Mouse (Mus musculus) MEL (cell line): ENCODE measurements around the gene Mmp9. TPM values are rescaled to one million over a fixed set of nuclear protein-coding genes. Genes with fewer than 3 reads are reported as not detected.

ENCODE experiments used
- DNase-seq: peaks from one replicate; pipeline ENCODE4 v3.0.0; 2011; ENCODE audit warnings: low read depth, low spot score
- H3K27ac ChIP-seq: 2 replicates; pipeline ENCODE4 v1.5.1; 2012; ENCODE audit warnings: low read depth, mild to moderate bottlenecking, control low read depth, low read length, moderate library complexity; ENCODE audit not compliant: control insufficient read depth
- H3K27me3 ChIP-seq, 2 experiments: fragments of 150-350 bp in 1 of 2; sonication (generic) in 1 of 2; 2 replicates each; pipeline ENCODE4 v1.6.1; 2012; ENCODE audit warnings: low read length in 2 of 2, mild to moderate bottlenecking in 2 of 2, improper control_type of control experiment in 1 of 2, moderate library complexity in 1 of 2; ENCODE audit not compliant: insufficient read depth in 2 of 2, control insufficient read depth in 1 of 2
- H3K36me3 ChIP-seq, 2 experiments: 2 replicates each; pipeline ENCODE4 v1.6.1; 2012 to 2014; ENCODE audit warnings: low read length in 2 of 2, improper control_type of control experiment in 1 of 2, inconsistent platforms in 1 of 2, mild to moderate bottlenecking in 1 of 2; ENCODE audit not compliant: insufficient read depth in 2 of 2, control insufficient read depth in 1 of 2
- H3K4me1 ChIP-seq, 2 experiments: fragments of 150-350 bp in 1 of 2; sonication (generic) in 1 of 2; 2 replicates each; pipeline ENCODE4 v1.6.1; 2012; ENCODE audit warnings: low read length in 2 of 2, improper control_type of control experiment in 1 of 2, mild to moderate bottlenecking in 1 of 2; ENCODE audit not compliant: insufficient read depth in 2 of 2, control insufficient read depth in 1 of 2
- H3K4me3 ChIP-seq, 2 experiments: fragments of 150-350 bp in 1 of 2; sonication (generic) in 1 of 2; 2 replicates each; pipeline ENCODE4 v1.5.1; 2012; ENCODE audit warnings: low read depth in 2 of 2, low read length in 2 of 2, mild to moderate bottlenecking in 2 of 2, moderate library complexity in 2 of 2, control low read depth in 1 of 2, improper control_type of control experiment in 1 of 2; ENCODE audit not compliant: control insufficient read depth in 1 of 2, insufficient read depth in 1 of 2
- H3K79me2 ChIP-seq: 2 replicates; pipeline ENCODE4 v1.6.1; 2012; ENCODE audit warnings: mild to moderate bottlenecking, low read length, moderate library complexity; ENCODE audit not compliant: control insufficient read depth, poor library complexity, insufficient read depth
- H3K9ac ChIP-seq: 2 replicates; pipeline ENCODE4 v1.6.1; 2012; ENCODE audit warnings: low read depth, mild to moderate bottlenecking, control low read depth, low read length, moderate library complexity; ENCODE audit not compliant: control insufficient read depth, poor library complexity, severe bottlenecking
- H3K9me3 ChIP-seq: fragments of 150-350 bp; sonication (generic); replicated peaks from 2 replicates; pipeline ENCODE4 v1.6.1; 2012; ENCODE audit warnings: mild to moderate bottlenecking, low read length, improper control_type of control experiment, moderate library complexity; ENCODE audit not compliant: insufficient read depth
- BHLHE40 ChIP-seq: IDR thresholded peaks from 2 replicates; pipeline ENCODE4 v1.6.1; 2012; ENCODE audit warnings: low read depth, mild to moderate bottlenecking, inconsistent platforms, low read length, improper control_type of control experiment, borderline replicate concordance
- CHD1 ChIP-seq: IDR thresholded peaks from 2 replicates; pipeline ENCODE4 v1.6.1; 2012; ENCODE audit warnings: low read depth, mild to moderate bottlenecking, inconsistent platforms, low read length, improper control_type of control experiment
- E2F4 ChIP-seq: IDR thresholded peaks from 2 replicates; pipeline ENCODE4 v1.6.1; 2011; ENCODE audit warnings: low read depth, low read length, improper control_type of control experiment, borderline replicate concordance
- ETS1 ChIP-seq: IDR thresholded peaks from 2 replicates; pipeline ENCODE4 v1.6.1; 2012; ENCODE audit warnings: low read depth, mild to moderate bottlenecking, inconsistent platforms, low read length, improper control_type of control experiment, moderate library complexity
- GABPA ChIP-seq: IDR thresholded peaks from 2 replicates; pipeline ENCODE4 v1.6.1; 2012; ENCODE audit warnings: low read depth, mild to moderate bottlenecking, inconsistent platforms, low read length, improper control_type of control experiment, moderate library complexity
- HCFC1 ChIP-seq: IDR thresholded peaks from 2 replicates; pipeline ENCODE4 v1.6.1; 2012; ENCODE audit warnings: low read depth, mild to moderate bottlenecking, inconsistent platforms, low read length, improper control_type of control experiment, moderate library complexity
- JUND ChIP-seq: IDR thresholded peaks from 2 replicates; pipeline ENCODE4 v1.6.1; 2011; ENCODE audit warnings: low read depth, mild to moderate bottlenecking, improper control_type of control experiment, low read length
- MAFK ChIP-seq: IDR thresholded peaks from 2 replicates; pipeline ENCODE4 v1.6.1; 2011; ENCODE audit warnings: low read depth, mild to moderate bottlenecking, low read length, improper control_type of control experiment, borderline replicate concordance
- MAX ChIP-seq: IDR thresholded peaks from 2 replicates; pipeline ENCODE4 v1.6.1; 2011; ENCODE audit warnings: low read length, improper control_type of control experiment
- MEF2A ChIP-seq: IDR thresholded peaks from 2 replicates; pipeline ENCODE4 v1.6.1; 2014; ENCODE audit warnings: low read depth, mild to moderate bottlenecking, inconsistent platforms, low read length, improper control_type of control experiment; ENCODE audit not compliant: poor library complexity, insufficient replicate concordance, severe bottlenecking; ENCODE audit errors: extremely low read depth
- MYB ChIP-seq: IDR thresholded peaks from 2 replicates; pipeline ENCODE4 v1.6.1; 2011; ENCODE audit warnings: mild to moderate bottlenecking, low read depth, low read length, improper control_type of control experiment
- NELFE ChIP-seq: IDR thresholded peaks from 2 replicates; pipeline ENCODE4 v1.6.1; 2011; ENCODE audit warnings: low read depth, low read length, improper control_type of control experiment
- NRF1 ChIP-seq: IDR thresholded peaks from 2 replicates; pipeline ENCODE4 v1.6.1; 2014; ENCODE audit warnings: low read depth, mild to moderate bottlenecking, inconsistent platforms, low read length, improper control_type of control experiment, moderate library complexity; ENCODE audit not compliant: poor library complexity, insufficient read depth, severe bottlenecking
- POLR2A ChIP-seq, 2 experiments: IDR thresholded peaks; 2 replicates each; pipeline ENCODE4 v1.6.1; 2011 to 2012; ENCODE audit warnings: low read length in 2 of 2, mild to moderate bottlenecking in 2 of 2, control low read depth in 1 of 2, improper control_type of control experiment in 1 of 2, low read depth in 1 of 2, moderate library complexity in 1 of 2; ENCODE audit not compliant: control insufficient read depth in 1 of 2, insufficient read depth in 1 of 2, poor library complexity in 1 of 2
- RAD21 ChIP-seq: IDR thresholded peaks from 2 replicates; pipeline ENCODE4 v1.6.1; 2011; ENCODE audit warnings: mild to moderate bottlenecking, low read depth, low read length, improper control_type of control experiment
- SIN3A ChIP-seq: IDR thresholded peaks from 2 replicates; pipeline ENCODE4 v1.6.1; 2012; ENCODE audit warnings: low read length, improper control_type of control experiment, inconsistent platforms
- TAL1 ChIP-seq: IDR thresholded peaks from 2 replicates; pipeline ENCODE4 v1.6.1; 2012; ENCODE audit warnings: mild to moderate bottlenecking, inconsistent platforms, low read length, moderate library complexity, mixed read lengths
- UBTF ChIP-seq: IDR thresholded peaks from 2 replicates; pipeline ENCODE4 v1.6.1; 2012; ENCODE audit warnings: low read depth, mild to moderate bottlenecking, inconsistent platforms, low read length, improper control_type of control experiment, moderate library complexity, borderline replicate concordance; ENCODE audit not compliant: insufficient read depth
- USF2 ChIP-seq, 2 experiments: IDR thresholded peaks; 2 replicates each; pipeline ENCODE4 v1.6.1; 2011 to 2012; ENCODE audit warnings: improper control_type of control experiment in 2 of 2, low read length in 2 of 2, borderline replicate concordance in 1 of 2, inconsistent platforms in 1 of 2, low read depth in 1 of 2, mild to moderate bottlenecking in 1 of 2; ENCODE audit not compliant: insufficient read depth in 1 of 2
- ZMIZ1 ChIP-seq: IDR thresholded peaks from 2 replicates; pipeline ENCODE4 v1.6.1; 2012; ENCODE audit warnings: low read depth, mild to moderate bottlenecking, inconsistent platforms, low read length, improper control_type of control experiment, moderate library complexity
- polyA plus RNA-seq, 2 experiments: library from polyadenylated mRNA; stranded (reverse) in 1 of 2; unstranded in 1 of 2; fragments of >175 nt in 1 of 2; fragments of >200 nt in 1 of 2; gene quantifications; 2 replicates each; pipeline versions ENCODE4 v1.2.1 to v1.2.4; 2012; ENCODE audit warnings: low replicate concordance in 2 of 2, low read depth in 1 of 2; ENCODE audit not compliant: insufficient read length in 2 of 2, insufficient read depth in 1 of 2, missing spikeins in 1 of 2
- total RNA-seq: library from RNA; depleted of rRNA; stranded (reverse); fragments of 300-350 nt; gene quantifications from 2 replicates; pipeline ENCODE4 v1.2.3, GENCODE M21; 2012

The Mmp9 gene
- total and polyA plus RNA-seq, 3 experiments, result 0.19 to 0.23 TPM; not detected in 1

- H3K4me3 ChIP-seq, result no peak overlapping the region
- H3K4me1 ChIP-seq, result 0 out of 4 replicates have a peak, but pooled peaks cover 0 to 11% of the 10 kb centered on the region in 2 experiments
- no peaks in the 10 kb centered on the region for H3K36me3 ChIP-seq
- no peak overlapping the region for H3K27ac ChIP-seq
- H3K9me3 ChIP-seq, result no peaks in the 10 kb centered on the region
- no peak for DNase-seq
- no peak for TF ChIP-seq SIN3A
- TF ChIP-seq UBTF, result no peak
- no peak for TF ChIP-seq NELFE
- TF ChIP-seq RAD21, result no peak
- no peak for TF ChIP-seq USF2 (IDR thresholded peaks at IDR 0.05; ENCODE audit: borderline replicate concordance in 1 of 2, insufficient read depth in 1 of 2, low read depth in 1 of 2, low read length in 2 of 2)
- no peaks in the 10 kb centered on the region for H3K79me2 ChIP-seq
- H3K9ac ChIP-seq, result no peak overlapping the region
- H3K27me3 ChIP-seq, result no peaks in the 10 kb centered on the region
Observed at GRCm38 (mm10) chr2:164994659-164995428, 54.3 kb downstream of the Mmp9 start.

- H3K27me3 ChIP-seq, result no peaks in the 10 kb centered on the region
- no peaks in the 10 kb centered on the region for H3K9me3 ChIP-seq
- no peaks in the 10 kb centered on the region for H3K36me3 ChIP-seq
- no peak for DNase-seq
- no peak for TF ChIP-seq UBTF
- no peak for TF ChIP-seq SIN3A
- no peak for TF ChIP-seq E2F4
- TF ChIP-seq POLR2A (IDR thresholded peaks at IDR 0.05; ENCODE audit: control insufficient read depth in 1 of 2, insufficient read depth in 1 of 2, low read depth in 1 of 2, low read length in 2 of 2, poor library complexity in 1 of 2), result no peak
- TF ChIP-seq GABPA, result no peak
- TF ChIP-seq MYB, result no peak
- no peak for TF ChIP-seq BHLHE40
- no peak for TF ChIP-seq MEF2A
- TF ChIP-seq TAL1, result no peak
- no peak for TF ChIP-seq HCFC1
- TF ChIP-seq RAD21, result no peak
- no peak for TF ChIP-seq MAX
- TF ChIP-seq JUND, result no peak
- TF ChIP-seq NRF1, result no peak
- no peak for TF ChIP-seq CHD1
- no peak for TF ChIP-seq USF2 (IDR thresholded peaks at IDR 0.05; ENCODE audit: borderline replicate concordance in 1 of 2, insufficient read depth in 1 of 2, low read depth in 1 of 2, low read length in 2 of 2)
- no peak for TF ChIP-seq ZMIZ1
- no peak for TF ChIP-seq ETS1
- TF ChIP-seq MAFK, result no peak
- H3K4me3 ChIP-seq, result no peak overlapping the region
- no peak overlapping the region for H3K27ac ChIP-seq
- H3K4me1 ChIP-seq, result 0 out of 4 replicates have a peak, but pooled peaks cover 0 to 11% of the 10 kb centered on the region in 2 experiments
- no peak overlapping the region for H3K9ac ChIP-seq
- H3K79me2 ChIP-seq, result no peaks in the 10 kb centered on the region
Observed at GRCm38 (mm10) chr2:164995976-164996375, 55.4 kb downstream of the Mmp9 start.
